Mouse (Mus musculus) heart, adult 2 months (tissue): ENCODE measurements around the gene Mrpl1.

Experiments used
- CTCF ChIP-seq: fragments of 200-600 bp; IDR thresholded peaks from 2 replicates; pipeline ENCODE4 v1.8.1; 2022; ENCODE audit warnings: antibody characterized with exemption, mild to moderate bottlenecking, moderate library complexity
- EP300 ChIP-seq: fragments of 200-500 bp; IDR thresholded peaks from 2 replicates; pipeline ENCODE4 v1.6.1; 2011; ENCODE audit warnings: low read depth, low read length, control low read depth; ENCODE audit not compliant: insufficient read depth
- POLR2A ChIP-seq: fragments of 200-500 bp; IDR thresholded peaks from 2 replicates; pipeline ENCODE4 v1.6.1; 2011; ENCODE audit warnings: mild to moderate bottlenecking, low read depth, low read length, control low read depth; ENCODE audit not compliant: insufficient read depth

DNA sequence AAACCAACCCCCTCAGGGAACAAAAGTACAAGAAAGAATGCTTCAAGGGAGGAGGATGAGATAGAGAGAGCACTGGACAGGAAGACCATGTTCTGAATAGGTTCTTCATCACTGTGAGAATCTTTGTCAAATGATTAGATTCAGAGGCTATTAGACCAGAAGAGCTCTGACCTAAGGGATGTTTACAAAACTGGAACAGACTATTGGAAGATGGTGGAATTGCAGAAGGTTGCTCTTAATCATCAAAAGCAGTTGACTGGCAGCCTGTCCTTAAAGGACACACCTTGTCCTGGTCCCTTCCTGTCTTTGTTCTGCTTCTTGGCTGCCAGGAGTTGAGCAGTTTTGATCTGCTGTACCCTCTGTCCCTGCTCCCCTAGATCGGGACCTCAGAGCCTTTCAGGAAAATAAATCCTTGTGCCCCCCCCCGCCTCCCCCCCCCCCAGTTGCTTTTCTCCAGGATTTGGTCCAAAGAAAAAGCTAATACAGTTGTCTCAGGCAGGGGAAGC lies 12.7 kb upstream of the Mrpl1 start:
- TF ChIP-seq CTCF (peak; percentile 61), POLR2A (no peak), EP300 (peak; percentile 39; the same call in 1 of the 2 replicates)
